Mouse (Mus musculus): ENCODE measurements around the gene Acsf3. TPM values are rescaled to one million over a fixed set of nuclear protein-coding genes. Genes with fewer than 3 reads are reported as not detected.

The Acsf3 gene
- total RNA-seq, 2 experiments from 2014 or later, result 22.8 to 23.3 TPM

DNA sequence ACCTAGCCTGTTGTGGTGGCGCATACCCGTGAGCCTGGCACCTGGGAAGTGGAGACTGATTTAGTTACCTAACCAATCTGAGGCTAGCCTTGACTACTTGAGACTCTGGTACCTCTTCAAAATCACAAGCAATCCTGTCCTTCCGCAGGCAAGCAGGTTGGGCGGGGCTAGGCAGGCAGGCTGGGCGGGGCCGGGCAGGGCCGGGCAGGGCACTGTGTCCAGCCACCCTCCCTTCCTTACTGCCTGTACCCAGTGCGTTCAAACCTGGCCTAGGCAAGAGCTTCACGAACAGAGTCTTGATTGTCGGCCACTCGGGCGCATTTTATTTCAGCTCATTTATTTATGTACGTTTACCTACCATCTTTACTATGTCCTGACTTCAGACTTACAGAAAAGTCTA, 84.6 kb downstream of the Acsf3 start:
- intact Hi-C loops (cut with DNase I), result no loop called here
- no peak overlapping the region for H3K27ac ChIP-seq
- no peak for TF ChIP-seq CTCF (IDR thresholded peaks at IDR 0.05)
- DNase-seq (ENCODE audit: extremely low spot score in 1 of 2, low spot score in 2 of 2), result no peak
- H3K4me3 ChIP-seq, result no peak overlapping the region

DNA sequence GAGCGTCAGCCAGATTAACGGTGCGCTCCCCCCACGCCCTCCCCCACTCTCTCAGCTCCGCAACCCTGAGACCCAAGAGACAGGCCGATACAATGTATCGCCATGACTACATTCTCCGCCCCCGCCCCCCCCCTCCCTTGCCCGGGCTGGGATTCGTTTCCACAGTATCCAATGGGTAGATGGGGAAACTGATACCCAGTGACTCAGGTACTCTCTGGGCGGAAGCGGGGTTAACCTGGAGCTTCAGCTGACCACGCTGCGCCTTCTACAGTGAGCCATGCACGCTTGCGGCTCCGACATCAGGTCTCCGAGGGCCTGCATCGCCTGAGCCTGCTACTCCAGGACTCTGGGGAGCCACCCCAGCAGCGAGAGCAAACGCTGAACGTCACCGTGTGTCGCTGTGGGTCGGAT, 89.4 kb downstream of the Acsf3 start:
- no peak for DNase-seq (ENCODE audit: extremely low spot score in 1 of 2, low spot score in 2 of 2)
- Histone ChIP-seq H3K27ac (no peak overlapping the region), H3K4me3 (peak overlapping the region; percentile 32)
- TF ChIP-seq CTCF (IDR thresholded peaks at IDR 0.05), result no peak
- intact Hi-C loops (cut with DNase I), result no loop called here

DNA sequence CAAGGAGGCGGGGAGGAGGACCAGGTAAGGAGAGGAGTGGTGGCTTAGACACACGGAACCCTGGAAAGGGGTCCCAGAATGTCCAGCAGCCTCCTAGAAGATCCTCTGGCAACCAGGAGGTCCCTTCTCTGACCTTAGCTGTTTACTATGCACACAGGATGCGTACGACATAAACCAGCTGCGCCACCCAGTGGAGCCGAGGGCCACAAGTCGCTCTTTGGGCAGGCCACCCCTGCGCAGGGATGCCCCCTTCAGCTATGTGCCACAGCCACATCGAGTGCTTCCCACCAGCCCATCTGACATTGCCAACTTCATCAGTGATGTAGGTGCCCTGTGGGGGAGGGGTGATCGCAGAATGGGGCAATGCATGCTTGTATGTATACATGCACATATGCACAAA, 90.2 kb downstream of the Acsf3 start:
- intact Hi-C loops (cut with DNase I), result no loop called here
- DNase-seq (ENCODE audit: extremely low spot score in 1 of 2, low spot score in 2 of 2), result no peak
- H3K27ac ChIP-seq, result no peak overlapping the region
- peak overlapping the region; percentile 32 for H3K4me3 ChIP-seq
- peak; percentile 35 for TF ChIP-seq CTCF (IDR thresholded peaks at IDR 0.05)

DNA sequence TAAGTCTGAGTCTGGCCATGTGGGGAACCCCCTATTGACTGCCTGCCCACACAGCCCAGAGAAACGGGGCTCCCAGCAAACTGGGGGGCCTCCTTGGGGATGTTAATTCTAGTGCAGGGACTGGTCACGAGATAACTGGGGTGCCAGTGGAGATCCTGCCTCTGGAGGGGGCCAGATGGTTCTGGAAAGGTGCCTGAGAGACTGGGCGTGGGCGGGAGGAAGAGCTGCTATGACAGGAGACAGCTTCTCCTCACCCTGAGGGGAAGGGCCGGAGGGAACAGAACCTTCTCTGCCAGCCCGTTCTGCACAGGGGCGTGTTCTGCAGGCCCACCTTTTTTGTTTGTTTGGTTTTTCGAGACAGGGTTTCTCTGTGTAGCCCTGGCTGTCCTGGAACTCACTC, 90.9 kb downstream of the Acsf3 start:
- intact Hi-C loops (cut with DNase I), result no loop called here
- TF ChIP-seq CTCF (IDR thresholded peaks at IDR 0.05), result no peak
- no peak for DNase-seq (ENCODE audit: extremely low spot score in 1 of 2, low spot score in 2 of 2)

More for the DNA sequence above, 90.9 kb downstream of the Acsf3 start:
- Histone ChIP-seq H3K27ac (no peak overlapping the region), H3K4me3 (no peak overlapping the region)

Other genes starting within 250 kb of the Acsf3 start
- gene Piezo1, start 224.2 kb upstream of the Acsf3 start, total RNA-seq (2021), result 1 to 10 TPM; 6.8 to 7.7 TPM
- 1 to 10 TPM; 2.5 to 5.0 TPM for gene Cdt1, start 207.5 kb upstream of the Acsf3 start, total RNA-seq (2021)
- 10 to 100 TPM; 52.8 to 56.0 TPM for gene Aprt, start 198.6 kb upstream of the Acsf3 start, total RNA-seq (2021)
- 1 to 10 TPM; 8.1 to 8.3 TPM for gene Galns, start 164.0 kb upstream of the Acsf3 start, total RNA-seq (2021)
- gene Trappc2l, start 163.8 kb upstream of the Acsf3 start, total RNA-seq (2021), result 10 to 100 TPM; 69.8 to 80.3 TPM
- not detected for gene Pabpn1l, start 152.7 kb upstream of the Acsf3 start, total RNA-seq (2021)
- gene Cbfa2t3, start 76.4 kb upstream of the Acsf3 start, total RNA-seq (2021), result 10 to 100 TPM; 32.8 to 48.8 TPM
- 1 to 10 TPM in 1 of 2 experiments, under 1 TPM in 1; 0.97 to 1.1 TPM for gene Cdh15, start 72.5 kb downstream of the Acsf3 start, total RNA-seq (2021)